Mouse (Mus musculus): Measurements from ENCODE around the gene Cabcoco1. TPM values are rescaled to one million over a fixed set of nuclear protein-coding genes. Genes with fewer than 3 reads are reported as not detected.

Gene Cabcoco1
- polyA plus RNA-seq, 2 experiments, result 0.41 to 0.66 TPM

DNA sequence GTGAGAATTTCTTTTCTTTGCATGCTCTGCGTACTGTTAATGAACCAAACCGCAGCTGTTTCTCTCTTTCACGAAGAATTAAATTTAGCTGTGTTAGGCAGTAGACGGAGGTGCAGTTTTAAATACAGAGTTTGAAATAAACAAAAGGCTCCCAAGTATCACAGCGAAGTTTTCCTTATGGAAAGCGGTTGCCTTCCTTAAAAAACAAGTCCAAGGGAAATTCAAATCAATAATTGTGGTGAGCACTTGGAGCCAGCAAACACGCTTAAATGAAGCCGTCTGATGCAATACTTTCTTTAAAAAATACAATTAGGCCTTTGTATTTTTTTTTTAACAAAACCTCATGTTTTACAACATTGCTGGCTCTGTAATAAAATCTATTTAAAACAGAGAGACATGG lies 101.2 kb downstream of the Cabcoco1 start:
- ATAC-seq (ENCODE audit: insufficient read depth), result no peak
- H3K4me2 ChIP-seq (ENCODE audit: low read depth), result no peak overlapping the region
- H3K9me3 ChIP-seq (ENCODE audit: control insufficient read depth, low read length), result no peaks in the 10 kb centered on the region
- H3K4me1 ChIP-seq (replicated peaks; ENCODE audit: control insufficient read depth in 2 of 2, insufficient read depth in 2 of 2, low read length in 1 of 2), result peaks cover 0 to 5% of the 10 kb centered on the region in 2 experiments; a peak in 2 of 4 replicates
- no peak for DNase-seq (ENCODE audit: low read depth in 3 of 3, low spot score in 3 of 3)
- 74% methylated on average over 8 of the region's 8 CpGs for WGBS (ENCODE audit: insufficient replicate concordance)
- TF ChIP-seq EP300 (IDR thresholded peaks at IDR 0.05; ENCODE audit: low read depth) (no peak), CTCF (IDR thresholded peaks at IDR 0.05; ENCODE audit: low read depth) (no peak)
- H3K36me3 ChIP-seq (replicated peaks; ENCODE audit: control insufficient read depth, insufficient read depth, low read depth), result no peaks in the 10 kb centered on the region
- H3K4me3 ChIP-seq (ENCODE audit: insufficient read depth in 1 of 2, low read depth in 2 of 2, low read length in 2 of 2), result no peak overlapping the region
- no peak overlapping the region for H3K9ac ChIP-seq (replicated peaks)
- H3K27me3 ChIP-seq (ENCODE audit: control insufficient read depth, insufficient read depth, low read length), result no peaks in the 10 kb centered on the region
- no peak overlapping the region for H3K27ac ChIP-seq

DNA sequence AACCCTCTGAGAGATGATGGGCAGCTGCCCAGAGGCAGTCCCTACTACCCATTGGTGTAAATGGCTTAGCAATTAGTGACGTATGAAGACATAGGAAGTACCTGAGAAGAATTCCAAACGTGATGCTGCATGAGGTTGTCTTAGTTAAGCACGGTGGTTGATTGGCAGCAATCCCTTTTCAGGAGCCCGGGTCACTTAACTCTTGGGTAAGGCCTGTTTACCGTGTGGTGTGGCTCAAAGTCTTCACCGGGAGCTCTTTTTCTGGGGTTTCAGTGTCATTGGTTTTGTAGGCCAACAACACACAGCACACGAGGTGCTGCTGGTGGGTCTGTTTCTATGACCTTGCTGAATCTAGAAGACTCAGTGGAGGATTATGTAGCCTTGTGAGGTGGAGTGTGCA lies 105.9 kb downstream of the Cabcoco1 start:
- TF ChIP-seq EP300 (IDR thresholded peaks at IDR 0.05; ENCODE audit: low read depth), result no peak
- no peak for TF ChIP-seq CTCF (IDR thresholded peaks at IDR 0.05; ENCODE audit: low read depth)
- ATAC-seq (ENCODE audit: insufficient read depth) (no peak), DNase-seq (ENCODE audit: low read depth in 3 of 3, low spot score in 3 of 3) (no peak)
- Histone ChIP-seq H3K9ac (replicated peaks) (no peak overlapping the region), H3K36me3 (replicated peaks; ENCODE audit: control insufficient read depth, insufficient read depth, low read depth) (no peaks in the 10 kb centered on the region), H3K4me2 (ENCODE audit: low read depth) (no peak overlapping the region), H3K4me1 (replicated peaks; ENCODE audit: control insufficient read depth in 2 of 2, insufficient read depth in 2 of 2, low read length in 1 of 2) (peaks cover 0 to 8% of the 10 kb centered on the region in 2 experiments; a peak in 2 of 4 replicates), H3K27me3 (ENCODE audit: control insufficient read depth, insufficient read depth, low read length) (no peaks in the 10 kb centered on the region), H3K9me3 (ENCODE audit: control insufficient read depth, low read length) (no peaks in the 10 kb centered on the region), H3K4me3 (ENCODE audit: insufficient read depth in 1 of 2, low read depth in 2 of 2, low read length in 2 of 2) (no peak overlapping the region), H3K27ac (no peak overlapping the region)
- WGBS (ENCODE audit: insufficient replicate concordance), result 67% methylated on average over 7 of the region's 7 CpGs

DNA sequence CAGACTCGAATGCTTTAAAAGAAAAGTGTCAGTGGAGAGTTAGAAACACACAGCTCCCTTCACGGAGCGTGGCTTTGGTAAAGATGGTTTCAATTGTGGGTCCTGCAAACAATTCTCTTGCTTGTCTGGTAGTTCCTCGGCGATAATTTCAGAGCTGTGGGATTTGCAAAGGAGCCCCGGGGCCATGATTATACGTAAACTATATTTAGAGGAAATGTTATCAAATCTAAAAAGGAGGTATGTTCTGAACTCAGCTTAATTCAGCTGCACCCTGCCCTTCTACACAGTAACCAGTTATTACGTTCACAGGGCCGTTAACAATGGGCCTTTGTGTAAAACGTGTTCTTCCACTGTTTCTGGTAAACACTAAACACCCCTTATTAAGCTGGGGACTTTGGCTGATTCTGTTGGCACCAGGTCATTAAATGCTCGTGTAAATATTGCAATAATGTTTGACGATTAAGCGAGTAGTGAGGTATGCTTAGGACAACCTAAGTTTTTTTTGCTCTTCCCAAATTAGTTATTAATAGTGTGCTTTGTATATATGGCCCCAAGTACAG lies 106.6 kb downstream of the Cabcoco1 start:
- TF ChIP-seq EP300 (IDR thresholded peaks at IDR 0.05; ENCODE audit: low read depth) (no peak), CTCF (IDR thresholded peaks at IDR 0.05; ENCODE audit: low read depth) (no peak)
- Histone ChIP-seq H3K9ac (replicated peaks) (no peak overlapping the region), H3K27ac (no peak overlapping the region), H3K4me1 (replicated peaks; ENCODE audit: control insufficient read depth in 2 of 2, insufficient read depth in 2 of 2, low read length in 1 of 2) (peaks cover 0 to 8% of the 10 kb centered on the region in 2 experiments; a peak in 2 of 4 replicates), H3K27me3 (ENCODE audit: control insufficient read depth, insufficient read depth, low read length) (no peaks in the 10 kb centered on the region), H3K4me2 (ENCODE audit: low read depth) (no peak overlapping the region), H3K9me3 (ENCODE audit: control insufficient read depth, low read length) (no peaks in the 10 kb centered on the region), H3K36me3 (replicated peaks; ENCODE audit: control insufficient read depth, insufficient read depth, low read depth) (no peaks in the 10 kb centered on the region), H3K4me3 (ENCODE audit: insufficient read depth in 1 of 2, low read depth in 2 of 2, low read length in 2 of 2) (no peak overlapping the region)
- DNase-seq (ENCODE audit: low read depth in 3 of 3, low spot score in 3 of 3), result no peak
- ATAC-seq (ENCODE audit: insufficient read depth), result no peak
- 69% methylated on average over 13 of the region's 13 CpGs for WGBS (ENCODE audit: insufficient replicate concordance)

DNA sequence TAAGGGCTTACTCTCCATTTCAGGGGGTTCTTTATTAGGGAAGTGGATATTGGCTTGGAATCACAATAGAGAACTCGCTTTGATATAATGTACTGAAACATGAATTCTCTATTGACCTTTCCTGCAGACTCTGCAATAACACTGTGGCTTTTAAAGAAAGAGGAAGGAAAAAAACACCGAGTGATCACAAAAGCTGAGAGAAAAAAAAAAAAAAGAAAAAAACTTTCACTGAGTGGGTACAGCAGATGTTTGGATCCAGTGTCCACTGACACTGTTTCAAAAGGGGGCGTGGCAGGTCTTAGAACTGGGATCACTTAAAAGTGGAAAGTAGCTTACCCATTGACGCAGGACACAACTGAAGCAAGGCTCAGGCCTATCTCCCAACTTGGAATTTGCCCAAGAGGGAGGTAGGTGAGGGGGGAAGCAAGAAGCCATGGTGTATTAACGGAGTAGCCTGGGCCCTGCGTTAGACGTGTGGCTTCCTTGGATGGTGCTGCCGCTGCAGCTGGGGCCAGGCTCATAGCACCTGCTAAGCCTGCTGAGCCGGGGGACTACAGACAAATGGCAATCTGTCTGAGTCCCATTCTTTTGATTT lies 107.6 kb downstream of the Cabcoco1 start:
- H3K36me3 ChIP-seq (replicated peaks; ENCODE audit: control insufficient read depth, insufficient read depth, low read depth), result no peaks in the 10 kb centered on the region
- no peak overlapping the region for H3K4me2 ChIP-seq (ENCODE audit: low read depth)
- peaks cover 0 to 8% of the 10 kb centered on the region in 2 experiments; a peak in 2 of 4 replicates for H3K4me1 ChIP-seq (replicated peaks; ENCODE audit: control insufficient read depth in 2 of 2, insufficient read depth in 2 of 2, low read length in 1 of 2)
- H3K27ac ChIP-seq, result no peak overlapping the region
- no peak for ATAC-seq (ENCODE audit: insufficient read depth)
- no peak for DNase-seq (ENCODE audit: low read depth in 3 of 3, low spot score in 3 of 3)
- no peaks in the 10 kb centered on the region for H3K27me3 ChIP-seq (ENCODE audit: control insufficient read depth, insufficient read depth, low read length)
- TF ChIP-seq CTCF (IDR thresholded peaks at IDR 0.05; ENCODE audit: low read depth) (no peak), EP300 (IDR thresholded peaks at IDR 0.05; ENCODE audit: low read depth) (no peak)
- 51% methylated on average over 9 of the region's 9 CpGs for WGBS (ENCODE audit: insufficient replicate concordance)
- no peaks in the 10 kb centered on the region for H3K9me3 ChIP-seq (ENCODE audit: control insufficient read depth, low read length)
- no peak overlapping the region for H3K9ac ChIP-seq (replicated peaks)
- no peak overlapping the region for H3K4me3 ChIP-seq (ENCODE audit: insufficient read depth in 1 of 2, low read depth in 2 of 2, low read length in 2 of 2)

DNA sequence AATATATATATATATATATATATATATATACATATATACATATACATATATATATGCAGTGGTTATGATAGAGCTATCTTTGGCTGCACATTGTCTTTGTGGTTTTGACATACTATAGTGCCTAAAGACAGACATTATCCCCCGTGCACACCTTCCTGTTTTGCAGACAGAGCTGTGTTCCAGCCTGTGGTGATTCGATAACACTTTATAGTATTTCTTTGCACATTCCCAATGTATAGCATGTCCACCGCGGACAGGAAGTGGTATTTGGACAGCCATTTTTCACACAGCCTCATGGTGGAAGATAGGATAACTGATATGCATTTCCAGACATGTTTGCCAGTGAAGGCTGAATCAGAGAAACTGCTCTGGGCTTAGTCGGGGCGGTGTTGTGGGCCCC lies 110.3 kb downstream of the Cabcoco1 start:
- ATAC-seq (ENCODE audit: insufficient read depth), result peak; percentile 89
- H3K4me2 ChIP-seq (ENCODE audit: low read depth), result peak overlapping the region; percentile 17

More for the DNA sequence above, 110.3 kb downstream of the Cabcoco1 start:
- Histone ChIP-seq H3K4me3 (ENCODE audit: insufficient read depth in 1 of 2, low read depth in 2 of 2, low read length in 2 of 2) (no peak overlapping the region; a peak in 1 of 4 replicates), H3K9me3 (ENCODE audit: control insufficient read depth, low read length) (no peaks in the 10 kb centered on the region), H3K27me3 (ENCODE audit: control insufficient read depth, insufficient read depth, low read length) (no peaks in the 10 kb centered on the region), H3K36me3 (replicated peaks; ENCODE audit: control insufficient read depth, insufficient read depth, low read depth) (no peaks in the 10 kb centered on the region), H3K9ac (replicated peaks) (no peak overlapping the region), H3K27ac (no peak overlapping the region), H3K4me1 (replicated peaks; ENCODE audit: control insufficient read depth in 2 of 2, insufficient read depth in 2 of 2, low read length in 1 of 2) (peaks cover 0 to 8% of the 10 kb centered on the region in 2 experiments; a peak in 2 of 4 replicates)
- DNase-seq (ENCODE audit: low read depth in 3 of 3, low spot score in 3 of 3), result peak; percentile 45 to 51 (median 46)
- 16% methylated on average over 6 of the region's 6 CpGs for WGBS (ENCODE audit: insufficient replicate concordance)
- TF ChIP-seq CTCF (IDR thresholded peaks at IDR 0.05; ENCODE audit: low read depth) (no peak), EP300 (IDR thresholded peaks at IDR 0.05; ENCODE audit: low read depth) (peak; percentile 63)

All from liver, embryonic 14.5 days (tissue).